Mouse (Mus musculus) gastrocnemius, postnatal 4 days (tissue): ENCODE measurements around the gene Pde4d. TPM values are rescaled to one million over a fixed set of nuclear protein-coding genes. Genes with fewer than 3 reads are reported as not detected.

Source experiments
- DNase-seq, 2 experiments: peaks; one replicate each; pipeline ENCODE4 v3.0.0; 2021 to 2022; ENCODE audit warnings: low spot score in 2 of 2, mixed read lengths in 2 of 2
- total RNA-seq, 2 experiments: library from RNA; stranded (reverse); gene quantifications; 2 replicates each; pipeline ENCODE4 v1.2.3; 2021

Pde4d gene
- total RNA-seq, 2 experiments from 2014 or later = 67.3 to 73.3 TPM

DNA sequence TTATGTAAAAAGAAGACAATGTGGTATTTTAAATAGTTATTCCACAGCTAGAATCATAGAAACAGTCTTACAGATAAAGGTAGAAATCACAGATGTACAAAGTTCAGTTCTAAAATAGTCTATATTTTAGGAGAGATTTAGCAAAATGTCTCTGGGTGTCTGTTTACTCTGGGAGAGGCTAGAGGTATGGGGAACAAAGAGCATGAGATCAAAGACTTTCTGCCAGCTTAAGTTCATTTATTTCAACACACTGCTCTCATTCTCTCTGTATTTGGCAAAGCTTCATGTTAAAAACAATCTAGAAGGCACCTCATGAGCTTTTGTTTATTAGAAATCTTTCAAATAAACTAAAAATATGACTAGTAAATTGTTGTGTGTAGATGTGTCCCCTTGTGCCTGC lies 1024.6 kb downstream of the Pde4d start:
- DNase-seq = no peak

DNA sequence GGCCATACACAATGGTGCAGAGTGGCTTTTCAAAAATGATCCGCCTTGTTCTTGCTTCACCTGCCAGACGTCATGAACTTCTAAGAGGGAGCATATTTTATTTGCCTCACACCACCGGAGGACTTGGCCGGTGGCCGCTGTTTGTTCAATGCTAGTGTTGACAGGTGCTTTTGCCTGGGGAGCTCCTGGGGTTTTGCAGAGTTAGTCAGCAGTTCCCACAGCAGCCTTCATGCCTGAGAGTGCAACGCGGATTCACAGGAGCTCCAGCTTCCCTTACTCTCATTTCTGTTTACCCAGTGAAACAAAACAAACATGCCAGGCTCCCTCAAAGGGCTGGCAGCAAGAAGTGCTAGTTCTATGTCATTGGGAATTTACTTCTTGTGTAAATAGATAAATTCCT lies 1031.7 kb downstream of the Pde4d start:
- no peak for DNase-seq

DNA sequence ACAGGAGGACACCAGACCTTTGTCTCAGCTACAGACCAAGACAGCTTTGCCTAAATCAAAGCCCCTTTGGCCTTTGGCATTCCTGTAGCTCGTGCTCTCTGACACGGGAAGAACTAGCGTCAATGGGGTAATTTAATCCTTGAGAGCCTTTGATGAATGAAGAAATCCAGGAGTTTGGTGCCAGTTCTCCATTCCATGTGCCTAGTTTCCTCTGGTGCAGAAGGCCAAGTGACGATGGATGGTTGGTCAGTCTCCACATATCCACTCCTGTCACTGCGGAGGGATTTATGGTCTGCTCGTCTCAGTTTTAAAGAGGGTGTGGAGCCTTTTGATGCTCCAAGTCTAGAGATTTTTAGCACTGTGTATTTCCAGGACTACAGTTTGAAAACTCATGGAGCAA lies 1036.4 kb downstream of the Pde4d start:
- no peak for DNase-seq

DNA sequence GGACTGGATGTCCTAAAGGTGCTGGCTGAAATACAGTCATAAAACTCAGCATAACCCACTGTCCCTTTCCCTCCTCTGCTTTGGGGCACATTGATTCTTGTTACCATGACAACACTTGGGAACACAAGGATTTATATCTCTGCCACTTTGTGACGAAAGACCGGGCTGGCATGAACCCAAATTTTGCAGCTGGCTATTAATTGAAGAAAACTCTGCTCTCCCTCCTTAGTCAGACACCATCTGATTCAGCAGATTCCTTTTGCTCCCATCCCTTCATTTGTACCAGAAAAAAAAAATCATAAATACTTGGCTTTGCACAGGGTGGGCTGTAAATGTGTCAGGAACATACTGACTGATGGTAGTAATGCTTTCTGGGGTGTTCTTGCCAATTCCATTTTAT lies 1037.6 kb downstream of the Pde4d start:
- peak in 1 of 2 experiments; percentile 15 for DNase-seq

DNA sequence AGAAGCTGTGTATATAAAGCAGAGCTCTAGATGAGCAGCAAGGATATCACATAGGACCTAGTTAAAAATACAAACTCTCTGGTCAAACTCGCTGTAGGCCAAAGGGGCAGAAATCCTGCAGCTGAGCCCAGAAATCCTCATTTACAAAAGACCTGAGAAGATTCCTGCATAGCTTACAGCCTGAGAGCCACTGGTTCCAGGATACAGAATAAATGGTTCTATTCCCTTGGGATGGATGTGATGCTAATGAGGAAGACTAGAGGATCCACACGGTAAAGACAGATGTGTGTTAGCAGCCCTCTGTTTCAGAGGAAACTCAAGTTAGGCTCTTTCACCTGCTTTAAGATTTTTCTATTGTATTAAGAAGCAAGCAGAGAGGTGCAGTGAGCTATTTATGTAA lies 1041.1 kb downstream of the Pde4d start:
- DNase-seq = no peak

DNA sequence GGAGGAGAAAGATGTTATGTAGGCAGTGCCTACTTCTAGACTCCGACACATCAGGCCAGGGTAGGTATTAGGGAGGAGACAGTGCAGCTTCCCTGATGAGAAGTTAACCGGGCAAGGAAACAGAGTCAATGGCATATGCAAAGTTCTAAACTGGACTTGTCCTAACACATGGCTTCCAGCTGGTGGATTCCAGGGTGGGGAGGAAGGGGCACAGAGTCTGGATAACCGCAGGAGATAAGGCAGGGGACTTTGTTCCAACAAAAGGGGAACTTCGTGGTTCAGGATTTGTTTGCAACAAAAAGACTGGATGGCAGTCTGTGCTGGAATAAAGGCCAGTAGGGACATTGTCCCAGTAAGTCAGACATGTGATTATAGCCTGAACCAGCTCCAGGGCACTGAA lies 1042.1 kb downstream of the Pde4d start:
- DNase-seq = no peak

DNA sequence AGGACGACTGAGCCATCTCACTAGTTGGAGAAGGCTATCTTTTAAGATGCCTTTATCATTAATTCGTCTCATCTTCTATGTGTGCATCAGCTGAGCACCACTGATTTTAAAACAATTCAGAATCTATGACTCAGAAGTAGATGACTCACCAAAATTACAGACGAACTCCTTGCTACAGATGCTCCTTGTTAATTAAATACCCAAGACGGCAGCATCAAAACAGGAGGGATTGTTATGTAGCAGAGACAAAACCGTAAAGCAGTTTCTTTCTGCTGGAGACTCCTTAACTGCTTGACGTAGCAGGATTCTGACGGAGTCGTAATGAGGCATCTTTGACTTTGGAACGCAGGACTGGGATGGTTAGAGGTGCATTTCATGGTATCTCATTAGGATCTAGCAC lies 1050.6 kb downstream of the Pde4d start:
- DNase-seq = no peak

DNA sequence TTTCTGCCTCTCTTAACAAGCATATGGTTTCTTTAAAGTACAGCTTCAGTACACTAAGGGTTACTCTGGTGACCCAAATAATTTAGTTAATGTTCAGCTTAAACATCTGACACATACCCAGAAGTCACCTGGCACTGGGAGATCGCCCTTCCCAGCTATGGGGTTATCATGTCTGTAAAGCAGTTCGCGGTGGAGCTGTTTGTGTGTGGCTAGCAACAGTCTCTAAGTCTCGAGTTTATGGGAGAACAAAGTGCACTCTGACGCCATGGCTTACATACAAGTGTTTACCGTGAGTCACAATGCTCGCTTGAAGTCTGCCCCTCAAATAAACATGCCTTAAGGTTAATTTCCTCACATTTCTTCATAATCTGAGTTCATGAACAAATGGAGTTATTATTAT lies 1053.0 kb downstream of the Pde4d start:
- DNase-seq = no peak

DNA sequence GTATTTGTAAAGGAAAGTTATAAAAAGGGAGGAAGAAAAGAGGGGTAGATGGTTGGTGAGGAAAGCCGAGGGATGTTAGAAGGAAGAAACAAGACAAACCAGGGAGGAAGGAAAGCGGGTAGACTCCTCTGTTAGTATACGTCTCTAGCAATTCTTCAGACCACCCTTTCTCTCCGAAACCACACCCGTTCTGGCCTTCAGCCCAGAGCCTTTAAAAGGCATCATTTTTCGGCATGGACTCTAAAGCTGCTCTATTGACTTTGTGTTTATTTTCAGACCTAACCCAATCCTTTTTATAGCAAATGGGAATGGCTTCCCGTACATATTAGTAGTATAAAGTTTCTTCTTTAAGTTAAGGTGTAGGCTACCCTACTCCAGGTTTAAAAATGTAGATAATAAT lies 1057.0 kb downstream of the Pde4d start:
- DNase-seq = no peak

DNA sequence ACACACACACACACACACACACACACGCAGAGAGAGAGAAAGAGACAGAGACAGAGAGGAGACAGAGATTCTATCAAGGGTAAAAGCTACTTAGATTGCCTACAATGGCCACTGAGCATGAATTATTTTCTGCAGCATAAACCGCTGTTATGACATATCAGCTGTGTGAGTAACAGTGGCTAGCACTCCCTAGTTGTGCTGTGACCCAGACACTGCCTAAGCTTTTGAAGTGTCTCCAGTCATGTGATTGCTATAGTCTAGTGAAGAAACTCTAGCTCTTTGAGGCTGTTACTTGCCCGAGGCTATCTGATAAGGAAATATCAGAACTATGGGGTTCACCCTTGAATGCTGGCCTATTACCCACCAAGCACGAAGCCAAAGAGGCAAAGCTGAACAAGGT lies 1058.7 kb downstream of the Pde4d start:
- no peak for DNase-seq

DNA sequence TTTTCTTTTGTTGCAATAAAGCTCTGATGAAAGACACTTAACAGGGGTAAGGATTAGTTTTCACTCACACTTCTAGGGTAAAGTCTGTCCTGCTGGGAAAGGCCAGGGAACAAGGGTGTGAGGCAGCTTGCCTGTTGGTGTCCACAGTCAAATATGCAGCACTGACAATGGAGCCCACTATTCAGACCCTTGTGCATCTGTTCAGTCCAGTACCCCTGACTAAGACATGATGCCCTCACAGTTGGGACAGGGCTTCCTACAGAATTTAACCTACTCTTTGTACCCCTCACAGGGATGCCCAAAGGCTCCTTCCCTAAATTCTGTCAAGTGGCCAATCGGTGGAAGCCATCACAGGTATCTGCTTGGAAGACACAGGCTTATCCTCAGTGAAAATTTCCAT lies 1068.4 kb downstream of the Pde4d start:
- DNase-seq = no peak

DNA sequence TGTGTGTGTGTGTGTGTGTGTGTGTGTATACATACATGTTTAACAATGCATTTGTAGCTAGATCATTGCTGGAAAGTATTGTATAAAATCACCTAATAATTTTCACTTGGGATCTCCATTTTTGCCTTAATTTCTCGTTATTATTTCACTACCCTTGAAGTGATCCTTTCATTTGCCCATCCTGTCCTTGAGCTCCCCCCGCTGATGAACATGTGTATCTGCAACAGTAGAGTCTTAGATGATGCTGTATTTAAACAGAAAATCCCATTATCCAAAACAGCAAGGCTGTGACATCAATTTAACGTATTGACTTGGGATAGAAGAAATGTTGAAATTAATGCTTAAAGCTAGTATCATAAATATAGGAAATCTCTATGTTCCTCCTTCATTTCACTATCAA lies 1069.7 kb downstream of the Pde4d start:
- no peak for DNase-seq

DNA sequence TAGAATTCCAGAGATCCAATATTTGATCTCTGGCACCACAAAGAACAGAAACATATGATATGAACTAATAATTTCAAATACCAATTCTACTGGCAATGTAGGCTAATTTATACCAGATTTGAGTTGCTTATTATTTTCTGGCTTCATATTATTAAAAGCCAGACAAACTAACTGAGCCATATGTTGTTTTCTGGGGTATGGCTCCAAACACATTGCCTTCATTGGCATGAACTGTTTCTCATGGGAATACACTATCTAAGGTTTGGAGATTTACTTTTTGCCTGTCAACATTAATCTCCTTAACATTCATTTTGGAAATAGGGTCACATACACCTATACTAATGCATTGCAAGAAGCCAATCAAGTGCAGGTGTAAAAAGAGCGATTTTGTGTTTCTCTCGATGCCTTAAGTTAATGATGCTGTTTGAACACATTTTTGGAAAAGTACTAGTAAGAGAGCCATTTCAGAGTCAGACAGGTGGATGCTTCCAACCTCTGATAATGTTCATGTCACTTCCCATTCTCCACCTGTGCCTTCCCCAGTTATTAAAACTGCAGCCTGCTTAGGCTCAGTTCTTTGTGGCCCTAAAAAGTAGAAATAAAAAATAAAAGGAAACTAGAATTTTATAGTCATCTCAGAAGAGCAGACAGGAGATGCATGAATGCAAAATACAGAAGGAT lies 1070.4 kb downstream of the Pde4d start:
- DNase-seq = no peak

DNA sequence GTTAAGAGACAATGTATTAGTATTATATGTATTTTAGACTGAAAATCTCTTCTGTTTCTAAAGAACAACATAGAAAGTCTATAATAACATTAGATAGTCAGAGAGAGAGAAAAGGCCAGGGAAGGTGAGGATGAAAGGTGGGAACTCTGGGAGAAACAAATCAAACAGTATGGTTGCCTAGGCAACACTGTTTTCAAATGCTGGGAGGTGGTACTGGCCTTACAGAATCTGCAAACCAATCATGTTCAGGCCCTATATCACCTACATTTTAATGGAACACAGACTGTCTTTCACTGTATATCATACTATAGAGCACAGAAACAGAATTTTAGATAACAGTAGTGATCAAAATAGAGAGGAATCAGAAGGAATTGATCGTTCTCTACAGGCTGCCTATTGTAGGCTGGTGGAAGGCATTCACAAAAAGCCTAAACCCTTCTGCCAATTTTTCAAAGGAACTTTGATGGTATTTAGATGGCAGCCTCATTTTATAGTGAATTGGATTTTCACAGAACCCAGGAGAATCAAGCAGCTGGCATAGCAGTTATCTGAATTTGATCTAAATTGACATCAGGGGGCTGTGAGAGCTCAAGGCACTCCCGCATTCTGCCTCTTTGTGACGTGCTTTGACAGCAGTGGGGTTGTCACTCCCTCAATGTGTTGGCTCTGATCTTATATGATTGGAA lies 1084.2 kb downstream of the Pde4d start:
- DNase-seq = no peak

DNA sequence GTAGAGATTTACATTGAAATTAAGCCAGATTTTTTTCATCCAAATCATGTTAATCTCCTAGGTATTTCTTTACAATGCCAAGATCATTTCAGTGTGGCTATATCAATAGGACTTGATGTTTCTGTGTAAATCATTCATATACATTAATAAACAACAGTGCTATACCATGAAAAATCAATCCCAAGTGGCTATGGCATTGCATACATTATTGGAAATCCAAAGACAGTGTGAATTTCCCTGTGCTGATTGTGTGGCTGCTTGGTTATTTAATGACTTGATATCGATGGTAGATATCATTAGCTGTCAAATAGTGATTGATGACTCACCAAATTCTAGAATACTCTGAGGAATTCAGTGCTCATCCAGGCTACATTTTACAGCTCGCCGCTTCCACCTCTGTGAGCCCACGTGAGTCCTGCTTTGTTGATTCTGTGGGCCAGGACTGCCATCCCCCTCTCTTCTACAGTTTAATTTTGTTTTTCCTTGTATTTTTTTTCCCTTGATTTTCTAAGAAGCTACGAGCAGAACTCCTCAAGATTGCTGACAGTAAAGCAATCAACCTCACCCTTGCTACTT lies 1085.0 kb downstream of the Pde4d start:
- DNase-seq = no peak

DNA sequence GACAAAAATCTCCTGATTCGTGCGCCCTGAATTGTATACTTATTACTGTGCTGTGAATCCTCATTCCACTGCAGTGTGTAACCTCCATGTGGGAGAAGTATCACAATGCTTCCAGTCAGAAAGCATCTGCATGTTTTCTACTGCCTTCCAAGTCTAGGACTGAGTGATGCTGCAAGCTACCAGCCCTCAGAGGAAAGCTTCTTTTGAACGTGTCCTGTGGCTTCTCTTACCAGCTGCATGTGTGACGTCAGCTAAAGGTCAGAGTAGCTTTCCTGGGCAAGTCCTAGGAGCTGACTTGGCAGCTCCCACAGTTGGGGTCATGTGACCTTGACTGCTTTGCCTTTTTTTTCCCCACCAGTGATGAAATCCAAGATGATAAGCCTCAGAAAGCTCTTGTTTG lies 1086.9 kb downstream of the Pde4d start:
- DNase-seq = no peak

DNA sequence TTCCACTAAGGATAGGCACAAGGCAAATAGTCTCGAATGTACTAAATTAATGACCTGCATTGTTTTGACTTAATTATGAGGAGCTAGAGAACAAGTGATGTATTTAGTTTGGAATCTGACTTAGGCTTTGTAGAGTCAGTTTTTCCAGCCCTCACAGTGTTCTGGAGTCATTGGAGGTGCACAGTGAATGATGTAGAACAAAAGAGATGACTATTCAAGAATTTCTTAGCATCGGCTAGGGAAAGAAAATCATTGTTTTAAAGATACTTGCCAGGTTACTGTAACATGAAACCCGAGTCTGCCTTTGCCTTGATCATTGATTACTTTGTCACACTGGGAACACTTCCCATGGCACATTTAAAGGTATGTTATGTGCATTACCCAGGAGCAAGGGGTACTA lies 1089.6 kb downstream of the Pde4d start:
- no peak for DNase-seq

DNA sequence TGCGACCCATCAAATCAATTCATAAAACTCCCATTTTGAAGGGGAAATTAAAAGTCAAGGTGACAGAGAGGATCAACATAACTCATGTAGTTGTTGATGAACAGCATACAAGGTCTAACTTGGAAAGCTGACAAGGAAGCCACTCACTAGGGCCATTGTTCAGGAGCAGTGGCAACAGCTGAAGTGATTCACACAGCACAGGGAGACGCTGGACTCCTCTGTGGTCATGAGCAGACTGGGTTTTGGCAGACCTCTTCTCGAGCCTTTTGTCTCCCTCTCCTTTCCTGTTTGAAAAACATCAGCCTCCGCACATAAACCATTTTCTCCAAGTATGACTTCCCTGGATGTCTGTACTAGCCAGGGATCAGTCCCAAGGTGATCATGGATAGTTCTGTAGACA lies 1094.9 kb downstream of the Pde4d start:
- DNase-seq = no peak

DNA sequence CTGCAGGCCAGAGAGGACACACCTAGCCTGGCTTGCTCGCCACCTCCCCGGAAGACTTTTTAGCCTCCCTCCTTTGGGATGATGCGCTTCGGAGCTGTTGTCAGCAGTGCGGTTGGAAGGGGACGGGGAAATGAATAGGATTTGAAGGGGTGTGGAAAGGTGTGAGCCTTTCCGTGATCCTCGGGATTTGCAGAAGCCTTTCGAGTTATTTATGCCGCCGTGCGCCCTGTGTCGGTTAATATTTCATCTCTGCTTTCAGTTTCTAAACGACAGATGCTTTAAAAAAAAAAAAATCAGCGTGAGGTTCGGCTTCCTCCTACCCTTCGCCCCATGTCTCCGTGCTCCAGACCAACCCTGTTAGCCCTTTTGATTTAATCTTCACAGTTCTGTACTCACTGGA lies 1096.6 kb downstream of the Pde4d start:
- DNase-seq = no peak

DNA sequence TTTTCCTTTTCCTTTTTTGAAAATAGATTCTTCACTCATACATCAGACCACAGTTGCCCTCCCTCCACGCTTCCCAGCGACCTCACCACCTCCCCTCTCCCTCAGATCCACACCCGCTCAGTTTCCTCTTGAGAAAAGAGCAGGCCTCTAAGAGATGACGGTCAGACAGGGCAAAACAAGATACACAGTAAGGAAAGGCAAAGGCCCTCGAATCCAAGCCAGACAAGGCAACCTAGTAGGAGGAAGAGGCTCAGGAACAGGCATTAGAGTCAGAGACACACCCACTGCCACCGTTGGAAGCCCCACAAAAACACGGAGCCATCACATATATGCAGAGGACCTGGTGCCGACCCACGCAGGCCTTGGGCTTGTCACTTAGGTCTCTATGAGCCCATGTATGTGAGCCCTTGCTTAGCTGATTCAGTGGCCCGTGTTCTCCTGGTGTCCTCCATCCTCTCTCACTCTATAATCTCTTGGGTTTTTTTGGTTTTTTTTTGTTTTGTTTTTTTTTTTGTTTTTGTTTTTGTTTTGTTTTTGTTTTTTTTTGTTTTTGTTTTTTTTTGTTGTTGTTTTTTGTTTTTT lies 1097.3 kb downstream of the Pde4d start:
- no peak for DNase-seq

DNA sequence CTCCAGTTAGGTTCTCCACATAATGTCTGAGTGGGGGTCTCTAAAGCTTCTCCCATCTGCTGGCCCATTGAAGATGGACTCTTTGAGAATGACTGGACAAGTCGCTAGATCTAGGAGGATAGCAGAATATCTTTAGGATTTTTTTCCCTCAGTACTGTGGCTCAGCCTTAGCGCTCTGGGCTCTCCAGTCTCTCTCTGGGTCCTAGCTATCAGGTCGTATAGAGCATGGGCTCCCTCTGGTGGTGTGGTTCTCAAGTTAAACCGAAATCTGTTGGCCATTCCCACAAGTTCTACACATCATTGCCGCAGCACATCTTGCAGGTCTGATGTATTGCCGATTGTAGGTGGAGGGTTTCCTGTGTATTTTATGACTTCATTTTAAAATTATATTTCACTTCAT lies 1098.0 kb downstream of the Pde4d start:
- peak; percentile 45 to 81 for DNase-seq

DNA sequence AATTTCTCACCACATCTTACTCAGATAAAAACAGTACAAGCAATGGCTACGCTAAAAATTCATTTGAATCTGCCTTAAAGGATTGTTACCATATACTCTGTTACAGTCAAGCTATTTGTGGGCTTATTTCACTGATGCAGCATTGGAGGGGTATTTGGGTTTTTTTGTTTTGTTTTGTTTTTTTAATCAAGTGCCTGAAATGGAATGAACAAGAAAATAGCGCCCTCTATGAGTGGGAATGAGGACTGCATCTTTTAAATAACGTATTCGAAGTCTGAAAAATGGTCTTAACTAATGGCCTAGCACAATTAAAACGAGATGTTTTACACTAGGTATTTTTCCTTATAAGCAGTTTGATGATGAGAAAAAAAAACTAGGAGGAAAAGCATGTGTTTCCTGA lies 1098.5 kb downstream of the Pde4d start:
- no peak for DNase-seq
